Mouse (Mus musculus): ENCODE measurements around the gene Nup188.

DNA sequence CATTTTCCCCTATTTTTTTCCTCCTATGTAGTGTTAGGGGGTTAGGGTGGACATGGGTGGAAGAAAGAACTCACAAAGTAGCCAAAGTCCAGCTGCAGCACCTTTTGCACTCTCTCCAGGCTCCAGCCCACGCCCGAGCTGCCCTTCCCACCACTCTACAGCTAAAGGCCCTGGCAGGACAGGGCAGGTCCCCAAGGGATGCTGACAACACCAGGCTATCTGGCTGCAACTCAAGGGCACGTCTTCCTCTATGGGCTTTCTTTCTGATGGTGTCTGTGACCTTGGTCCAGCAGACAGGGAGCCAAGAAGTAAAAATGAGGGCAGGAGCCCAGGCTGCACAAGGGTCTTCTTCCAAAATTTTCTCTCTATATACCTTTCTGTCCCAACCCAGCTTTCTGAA, 4.5 kb upstream of the Nup188 start:
- TF ChIP-seq EP300 (IDR thresholded peaks at IDR 0.05; ENCODE audit: low read depth): no peak
- TF ChIP-seq CTCF (IDR thresholded peaks at IDR 0.05; ENCODE audit: low read depth): no peak
